In genomic region chr13:57061074-57061473, GRCm38 (mm10) we compare ENCODE assay signal across 12 mouse cellular contexts.
DNase-seq lines count a peak whose midpoint lies in the region; ATAC-seq lines count a peak whose summit lies in the region.
"Had no signal": no experiment of that assay in that cellular context is flagged by ENCODE, and none has a peak within 500 bp of the region (broad histone marks: within the 10 kb centered on the region; RNA-seq: fewer than 3 reads in every experiment).

No protein-coding gene starts in this region.

- intact Hi-C loops in gastrocnemius, postnatal 36 days (cut with DNase I) = no loop called here
- intact Hi-C loops in left cerebral cortex, postnatal 14 days (cut with DNase I) = no loop called here

- H3K27ac ChIP-seq in midbrain, embryonic 10.5 days (replicated peaks) = 0 out of 2 replicates have a peak overlapping the region, but pooled peaks have one; percentile 28
- H3K27ac ChIP-seq in midbrain, embryonic 11.5 days (ENCODE audit: low read depth, low read length) = no peak overlapping the region
- no peak overlapping the region for H3K27ac ChIP-seq in limb, embryonic 13.5 days
- no peak overlapping the region for H3K27ac ChIP-seq in stomach, embryonic 16.5 days (ENCODE audit: low read length)

- peaks cover 11% of the 10 kb centered on the region for H3K4me1 ChIP-seq in midbrain, embryonic 10.5 days
- no peaks in the 10 kb centered on the region for H3K4me1 ChIP-seq in midbrain, embryonic 11.5 days (ENCODE audit: control insufficient read depth, insufficient read depth, low read length)
- peaks cover 11% of the 10 kb centered on the region for H3K4me1 ChIP-seq in limb, embryonic 13.5 days
- no peaks in the 10 kb centered on the region for H3K4me1 ChIP-seq in stomach, embryonic 16.5 days (ENCODE audit: control insufficient read depth, insufficient read depth, low read length)

- peak; percentile 21 for DNase-seq in gastrocnemius, postnatal 25 days
- no peak for DNase-seq in gastrocnemius, postnatal 36 days
- no peak for DNase-seq in midbrain, embryonic 10.5 days (ENCODE audit: low spot score)
- DNase-seq in midbrain, embryonic 11.5 days (ENCODE audit: low spot score, missing footprints) = no peak
- no peak for DNase-seq in right cerebral cortex, postnatal 36 days (ENCODE audit: low spot score in 2 of 2)
- DNase-seq in left cerebral cortex, postnatal 14 days (ENCODE audit: low spot score in 2 of 2) = no peak
- DNase-seq: kidney, postnatal 25 days; right cerebral cortex, postnatal 25 days had no signal

- 76% methylated on average over 7 of the region's 7 CpGs for WGBS in midbrain, embryonic 10.5 days
- WGBS in midbrain, embryonic 11.5 days = 70% methylated on average over 7 of the region's 7 CpGs
- 36% methylated on average over 7 of the region's 7 CpGs for WGBS in limb, embryonic 13.5 days
- WGBS in stomach, embryonic 16.5 days = 58% methylated on average over 7 of the region's 7 CpGs

- no peaks in the 10 kb centered on the region for H3K36me3 ChIP-seq in midbrain, embryonic 10.5 days
- H3K36me3 ChIP-seq in midbrain, embryonic 11.5 days (ENCODE audit: control insufficient read depth, insufficient read depth, low read length) = no peaks in the 10 kb centered on the region
- no peaks in the 10 kb centered on the region for H3K36me3 ChIP-seq in limb, embryonic 13.5 days
- no peaks in the 10 kb centered on the region for H3K36me3 ChIP-seq in stomach, embryonic 16.5 days (ENCODE audit: control insufficient read depth, insufficient read depth, low read length)

- H3K9me3 ChIP-seq in midbrain, embryonic 10.5 days (replicated peaks) = no peaks in the 10 kb centered on the region
- H3K9me3 ChIP-seq in midbrain, embryonic 11.5 days (ENCODE audit: control insufficient read depth, low read length) = no peaks in the 10 kb centered on the region
- H3K9me3 ChIP-seq in limb, embryonic 13.5 days = no peaks in the 10 kb centered on the region
- no peaks in the 10 kb centered on the region for H3K9me3 ChIP-seq in stomach, embryonic 16.5 days (replicated peaks; ENCODE audit: control insufficient read depth, low read length)

- H3K4me2 ChIP-seq in midbrain, embryonic 11.5 days = no peak overlapping the region
- H3K4me2 ChIP-seq in limb, embryonic 13.5 days (replicated peaks) = no peak overlapping the region
- H3K4me2 ChIP-seq in stomach, embryonic 16.5 days (ENCODE audit: low read depth, low read length) = no peak overlapping the region

- H3K27me3 ChIP-seq in midbrain, embryonic 10.5 days (ENCODE audit: low read depth, poor library complexity, severe bottlenecking) = no peaks in the 10 kb centered on the region
- no peaks in the 10 kb centered on the region for H3K27me3 ChIP-seq in midbrain, embryonic 11.5 days (ENCODE audit: control insufficient read depth, insufficient read depth, low read length)
- no peaks in the 10 kb centered on the region for H3K27me3 ChIP-seq in limb, embryonic 13.5 days
- H3K27me3 ChIP-seq in stomach, embryonic 16.5 days (ENCODE audit: control insufficient read depth, insufficient read depth, low read length) = no peaks in the 10 kb centered on the region
- H3K27me3 ChIP-seq: CH12.LX had no signal

- no peak for ATAC-seq in midbrain, embryonic 11.5 days (ENCODE audit: low FRiP score)
- peak; percentile 87 for ATAC-seq in limb, embryonic 13.5 days (ENCODE audit: low FRiP score, low read depth)
- peak; percentile 44; the same call in 1 of the 2 replicates for ATAC-seq in stomach, embryonic 16.5 days (ENCODE audit: insufficient read depth, low FRiP score)
- ATAC-seq: lung, postnatal 0 days had no signal

- no peak overlapping the region for H3K4me3 ChIP-seq in midbrain, embryonic 10.5 days
- no peak overlapping the region for H3K4me3 ChIP-seq in midbrain, embryonic 11.5 days (ENCODE audit: low read depth, low read length)
- no peak overlapping the region for H3K4me3 ChIP-seq in limb, embryonic 13.5 days
- H3K4me3 ChIP-seq in stomach, embryonic 16.5 days (replicated peaks; ENCODE audit: low read length) = no peak overlapping the region

- no peak overlapping the region for H3K9ac ChIP-seq in midbrain, embryonic 11.5 days (ENCODE audit: low read length)
- no peak overlapping the region for H3K9ac ChIP-seq in limb, embryonic 13.5 days
- H3K9ac ChIP-seq in stomach, embryonic 16.5 days (ENCODE audit: low read length) = no peak overlapping the region
